Mouse (Mus musculus) left cerebral cortex, adult 11 months (tissue): ENCODE measurements around the gene Treml1.

Experiments used
- DNase-seq: peaks from one replicate; pipeline ENCODE4 v3.0.0; 2022; ENCODE audit warnings: low spot score

The Treml1 gene

DNA sequence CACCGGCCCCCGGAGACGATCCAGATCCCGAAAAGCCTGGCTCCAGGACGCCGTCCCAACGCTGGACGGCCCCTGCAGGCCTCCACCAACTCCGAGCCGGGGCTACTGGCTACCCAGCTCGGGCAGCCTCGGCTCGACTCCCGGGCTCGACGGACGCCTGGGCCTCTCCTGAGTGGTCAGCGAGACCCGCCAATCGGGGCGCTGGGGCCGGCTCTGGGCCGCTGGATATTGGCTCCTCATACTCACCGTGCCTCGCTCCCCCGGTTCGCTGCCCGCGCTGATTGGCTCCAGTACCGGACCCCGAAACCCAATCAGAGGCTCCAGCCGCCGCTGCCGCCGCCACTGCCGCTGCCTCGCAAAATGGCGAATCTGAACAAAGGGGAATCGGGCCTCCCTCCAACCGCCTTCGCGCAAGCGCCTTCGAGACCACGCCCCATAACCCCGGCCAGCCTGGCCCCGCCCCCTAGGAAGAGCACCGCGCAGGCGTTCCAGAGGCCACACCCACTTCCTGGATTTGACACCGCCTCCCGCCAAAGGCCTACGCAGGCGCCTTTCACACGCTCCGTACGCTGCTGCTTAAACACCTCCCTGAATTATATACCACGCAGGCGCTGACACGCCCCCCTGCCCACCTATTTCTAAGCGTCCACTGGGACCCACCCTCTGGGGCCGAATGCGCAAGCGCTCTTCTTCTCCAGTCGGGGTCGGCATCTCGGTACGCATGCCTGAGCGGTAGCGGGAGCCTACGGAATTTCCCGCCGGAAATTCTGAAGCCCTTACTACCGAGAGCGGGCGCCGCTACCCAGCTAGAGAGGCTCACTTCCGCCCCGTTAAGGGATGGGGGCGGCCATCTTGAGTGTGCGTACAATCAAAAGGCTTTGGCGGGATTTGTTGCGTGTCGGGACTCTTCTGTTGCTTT, 49.9 kb downstream of the Treml1 start, which contains the start of the genes Nfya and Oard1:
TSS of gene Nfya (minus strand) at position 527 of the 919 bp plus-strand sequence.
TSS of gene Oard1 (plus strand) at position 635 of the 919 bp plus-strand sequence.
- peak; percentile 100 for DNase-seq

DNA sequence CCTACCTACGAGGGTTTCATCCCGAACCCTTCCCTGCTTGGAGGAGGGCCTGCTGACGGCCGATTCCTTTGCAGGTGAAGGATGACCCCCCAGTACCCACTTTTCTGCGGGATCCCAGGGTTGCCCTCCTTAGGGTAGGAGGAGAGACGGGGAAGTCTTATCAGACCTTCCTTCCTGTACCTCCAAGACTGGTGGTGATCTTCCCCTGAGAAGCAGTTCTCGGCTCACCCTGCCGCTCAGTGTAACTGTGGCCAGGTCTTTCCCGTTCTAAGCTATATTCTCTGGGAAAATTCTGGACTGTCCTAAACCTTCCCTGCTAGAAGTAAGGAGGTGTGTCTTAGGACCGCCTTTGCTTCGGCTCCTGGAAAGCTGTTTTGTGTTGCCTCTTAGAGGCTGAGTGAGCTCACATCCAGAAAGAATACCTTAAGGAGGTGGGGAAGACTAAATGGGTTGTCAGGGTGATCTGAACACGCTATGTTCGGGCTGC, 50.6 kb downstream of the Treml1 start:
- no peak for DNase-seq

DNA sequence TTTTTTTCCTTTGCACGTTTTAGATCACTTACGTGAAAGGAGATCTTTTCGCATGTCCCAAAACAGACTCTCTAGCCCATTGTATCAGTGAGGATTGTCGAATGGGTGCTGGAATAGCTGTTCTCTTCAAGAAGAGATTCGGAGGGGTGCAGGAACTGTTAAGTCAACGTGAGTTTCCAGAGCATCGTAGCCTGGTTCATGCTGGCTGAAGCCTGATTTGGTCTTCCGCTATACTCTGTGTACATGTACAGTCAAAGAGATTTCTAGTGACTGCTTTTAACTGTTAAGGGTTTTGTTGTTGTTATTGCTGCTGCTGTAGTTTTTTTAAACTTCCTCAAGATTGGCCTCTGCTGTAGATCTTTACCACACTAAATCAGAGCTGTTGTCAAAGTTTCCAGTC, 51.5 kb downstream of the Treml1 start:
- no peak for DNase-seq

DNA sequence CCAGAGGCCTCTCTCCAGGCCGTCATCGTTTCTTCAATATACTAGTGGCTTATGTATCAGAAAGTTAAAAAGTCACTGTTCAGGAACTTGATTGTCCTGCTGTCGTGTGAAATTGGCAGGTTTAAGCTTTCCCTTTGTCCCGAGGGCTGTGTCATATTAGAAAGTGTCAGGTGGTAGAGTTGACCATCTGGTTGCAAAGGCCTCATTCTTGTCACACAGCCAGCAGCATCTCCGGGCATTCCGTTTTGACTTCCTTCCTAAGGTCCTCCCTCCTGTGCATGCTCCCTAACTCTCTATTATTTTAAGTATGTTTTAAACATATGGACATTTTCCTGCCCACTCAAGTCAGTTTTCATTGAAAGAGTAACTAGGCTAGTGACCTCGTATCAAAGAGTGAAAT, 56.3 kb downstream of the Treml1 start:
- DNase-seq = no peak
